Mouse (Mus musculus) CH12.LX (cell line): ENCODE measurements around the gene AL607142.1.

Experiments used
- ELF1 ChIP-seq: IDR thresholded peaks from 2 replicates; pipeline ENCODE4 v1.6.1; 2014; ENCODE audit warnings: low read depth, mild to moderate bottlenecking, inconsistent platforms, low read length, improper control_type of control experiment
- MAFK ChIP-seq: IDR thresholded peaks from 2 replicates; pipeline ENCODE4 v1.6.1; 2011; ENCODE audit warnings: low read length, improper control_type of control experiment; ENCODE audit not compliant: insufficient replicate concordance
- POLR2AphosphoS2 ChIP-seq: IDR thresholded peaks from 2 replicates; pipeline ENCODE4 v1.6.1; 2011; ENCODE audit warnings: low read depth, low read length, improper control_type of control experiment

DNA sequence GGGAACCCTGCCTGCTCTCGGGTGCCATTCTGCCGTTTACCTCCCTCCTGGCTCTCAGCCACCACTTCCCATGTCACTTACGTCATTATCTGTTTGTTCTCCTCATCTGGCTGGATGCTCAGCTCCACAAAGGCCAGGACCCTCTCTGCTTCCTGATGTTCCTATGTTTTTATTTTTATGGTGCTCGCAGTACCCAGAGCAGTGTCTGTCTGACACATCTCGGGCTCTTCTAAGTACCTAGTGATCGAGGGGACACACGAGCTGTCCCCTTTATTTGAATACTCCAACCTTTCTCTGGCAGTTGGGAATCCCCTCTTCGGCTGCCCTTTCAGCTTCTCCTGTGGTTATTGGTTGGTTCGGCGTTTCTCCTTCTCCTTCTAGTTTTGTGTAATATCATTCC lies 6.0 kb upstream of the AL607142.1 start:
- TF ChIP-seq POLR2AphosphoS2 (no peak), MAFK (no peak), ELF1 (no peak)
